Mouse (Mus musculus) liver, postnatal 0 days (tissue): ENCODE results near the gene Erbb4. TPM values are rescaled to one million over a fixed set of nuclear protein-coding genes. Genes with fewer than 3 reads are reported as not detected.
A peak's percentile ranks its signal among the peaks of the same experiment; 100 is the strongest.

Experiments used
- ATAC-seq: fragments of 200-750 bp; cut with Nextera tagmentation; 2 replicates; pipeline ENCODE4 v1.8.0; 2017; ENCODE audit warnings: mild to moderate bottlenecking, moderate library complexity
- DNase-seq: peaks from one replicate; pipeline ENCODE4 v3.0.0-alpha.2; 2016
- H3K27ac ChIP-seq: fragments of 300-500 bp; sonication (generic); 2 replicates; pipeline ENCODE4 v1.5.1; 2014; ENCODE audit warnings: antibody characterized with exemption, moderate library complexity, mild to moderate bottlenecking, low read depth
- H3K27me3 ChIP-seq: fragments of 300-500 bp; sonication (generic); 2 replicates; pipeline ENCODE4 v1.6.1; 2014; ENCODE audit warnings: low read length, control low read depth, mixed read lengths; ENCODE audit not compliant: insufficient read depth
- H3K36me3 ChIP-seq: fragments of 300-500 bp; sonication (generic); replicated peaks from 2 replicates; pipeline ENCODE4 v1.6.1; 2014; ENCODE audit warnings: mild to moderate bottlenecking, control low read depth, low read length, moderate library complexity, mixed read lengths; ENCODE audit not compliant: insufficient read depth
- H3K4me1 ChIP-seq: fragments of 300-500 bp; sonication (generic); 2 replicates; pipeline ENCODE4 v1.6.1; 2014; ENCODE audit warnings: antibody characterized with exemption, mild to moderate bottlenecking, control low read depth; ENCODE audit not compliant: insufficient read depth
- H3K4me2 ChIP-seq: fragments of 300-500 bp; sonication (generic); 2 replicates; pipeline ENCODE4 v1.6.1; 2014; ENCODE audit warnings: low read depth, mild to moderate bottlenecking, low read length, moderate library complexity, mixed read lengths
- H3K4me3 ChIP-seq: fragments of 300-500 bp; sonication (generic); 2 replicates; pipeline ENCODE4 v1.5.1; 2014; ENCODE audit warnings: low read depth, low read length
- H3K9ac ChIP-seq: fragments of 300-500 bp; sonication (generic); replicated peaks from 2 replicates; pipeline ENCODE4 v1.6.1; 2014; ENCODE audit warnings: mild to moderate bottlenecking, moderate library complexity
- H3K9me3 ChIP-seq: fragments of 300-500 bp; sonication (generic); 2 replicates; pipeline ENCODE4 v1.6.1; 2016; ENCODE audit warnings: mild to moderate bottlenecking, control low read depth, low read length, mixed read lengths
- CTCF ChIP-seq: sonication (generic); IDR thresholded peaks from 2 replicates; pipeline ENCODE4 v1.5.1; 2016; ENCODE audit warnings: antibody characterized with exemption, low read depth
- EP300 ChIP-seq: IDR thresholded peaks from 2 replicates; pipeline ENCODE4 v1.6.1; 2016; ENCODE audit warnings: antibody characterized with exemption, low read depth, mild to moderate bottlenecking
- WGBS: fragments of 180-500 bp; shearing (Covaris S2); extraction: QIAGEN DNeasy Blood & Tissue Kit; methylation state at CpG from one replicate; pipeline ENCODE4 v1.1.7; 2014; ENCODE audit not compliant: insufficient replicate concordance; 5-methylcytosine and 5-hydroxymethylcytosine counted together
- polyA plus RNA-seq: library from polyadenylated mRNA; unstranded; fragments of >200 nt; fragmentation: Nextera tagmentation; extraction: Ambion mirVana; gene quantifications from 2 replicates; pipeline ENCODE4 v1.2.1, GENCODE M21; 2015

The Erbb4 gene
- polyA plus RNA-seq, 1 experiment from 2014 or later: 0.06 TPM

DNA sequence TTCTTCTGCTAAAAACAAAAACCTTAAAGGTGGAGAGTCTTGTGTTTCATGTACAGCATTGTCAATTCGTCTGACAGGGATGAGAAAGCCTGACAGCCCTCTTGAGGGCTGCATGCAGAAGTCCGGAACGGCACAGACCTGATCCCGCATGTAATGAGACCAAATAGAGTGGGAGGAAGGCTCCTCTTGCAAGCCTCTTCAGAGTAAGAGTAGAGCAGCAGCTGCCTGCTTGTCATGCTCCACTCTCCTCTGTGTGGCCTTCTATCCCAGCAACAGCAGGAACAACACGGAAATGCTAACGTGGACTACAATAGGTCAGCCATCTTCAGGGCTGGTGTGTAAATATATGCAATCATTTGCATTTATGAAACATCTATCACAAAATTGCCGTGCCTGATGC lies 987.5 kb downstream of the Erbb4 start:
- Histone ChIP-seq H3K9ac (no peak overlapping the region), H3K27ac (no peak overlapping the region), H3K4me1 (no peaks in the 10 kb centered on the region), H3K36me3 (no peaks in the 10 kb centered on the region), H3K27me3 (no peaks in the 10 kb centered on the region), H3K4me2 (no peak overlapping the region), H3K9me3 (no peaks in the 10 kb centered on the region), H3K4me3 (no peak overlapping the region)
- WGBS: 70% methylated on average over 7 of the region's 7 CpGs
- no peak for DNase-seq
- TF ChIP-seq CTCF (no peak), EP300 (no peak)
- no peak for ATAC-seq

DNA sequence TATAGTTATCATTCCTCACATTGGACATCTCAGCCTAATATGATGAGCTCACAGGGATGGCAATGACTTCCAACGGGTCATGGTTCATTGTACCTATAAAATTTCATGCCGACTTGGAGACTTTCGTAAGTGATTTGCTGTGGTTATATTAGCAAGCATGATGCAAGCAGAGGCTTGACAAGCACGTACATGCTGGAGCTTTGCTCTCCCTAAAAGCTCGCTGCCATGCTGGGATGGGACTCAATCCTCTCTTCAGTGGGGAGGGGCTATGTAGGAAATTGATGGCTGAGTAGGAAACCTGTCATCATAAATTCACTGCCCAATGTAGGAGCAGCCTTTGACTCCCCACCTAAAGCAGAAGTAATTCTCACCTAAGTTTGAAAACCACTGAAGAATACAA lies 992.1 kb downstream of the Erbb4 start:
- H3K9ac ChIP-seq: no peak overlapping the region
- H3K4me1 ChIP-seq: no peaks in the 10 kb centered on the region
- no peak overlapping the region for H3K4me2 ChIP-seq
- H3K27ac ChIP-seq: no peak overlapping the region
- TF ChIP-seq EP300 (no peak), CTCF (no peak)
- WGBS: 77% methylated on average over 5 of the region's 5 CpGs
- H3K4me3 ChIP-seq: no peak overlapping the region
- H3K27me3 ChIP-seq: no peaks in the 10 kb centered on the region
- H3K36me3 ChIP-seq: no peaks in the 10 kb centered on the region
- ATAC-seq (no peak), DNase-seq (no peak)
- no peaks in the 10 kb centered on the region for H3K9me3 ChIP-seq

DNA sequence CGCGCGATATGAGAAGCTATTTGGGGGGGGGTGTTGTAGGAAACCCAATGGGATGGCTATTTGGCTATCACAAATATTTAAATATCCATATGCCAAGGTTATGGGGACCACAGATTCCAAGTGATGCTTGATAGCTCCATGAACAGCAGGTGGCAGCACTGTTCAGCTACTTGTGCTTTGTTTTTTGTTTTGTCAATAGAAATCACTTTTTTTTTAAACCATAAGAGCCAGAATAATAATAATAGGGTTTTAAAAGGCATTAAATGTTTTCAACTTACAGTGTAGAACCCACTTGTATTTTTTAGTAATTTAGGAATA lies 1001.4 kb downstream of the Erbb4 start:
- peak; percentile 13 for DNase-seq
- no peak for ATAC-seq
- 74% methylated on average over 3 of the region's 3 CpGs for whole genome bisulfite sequencing

DNA sequence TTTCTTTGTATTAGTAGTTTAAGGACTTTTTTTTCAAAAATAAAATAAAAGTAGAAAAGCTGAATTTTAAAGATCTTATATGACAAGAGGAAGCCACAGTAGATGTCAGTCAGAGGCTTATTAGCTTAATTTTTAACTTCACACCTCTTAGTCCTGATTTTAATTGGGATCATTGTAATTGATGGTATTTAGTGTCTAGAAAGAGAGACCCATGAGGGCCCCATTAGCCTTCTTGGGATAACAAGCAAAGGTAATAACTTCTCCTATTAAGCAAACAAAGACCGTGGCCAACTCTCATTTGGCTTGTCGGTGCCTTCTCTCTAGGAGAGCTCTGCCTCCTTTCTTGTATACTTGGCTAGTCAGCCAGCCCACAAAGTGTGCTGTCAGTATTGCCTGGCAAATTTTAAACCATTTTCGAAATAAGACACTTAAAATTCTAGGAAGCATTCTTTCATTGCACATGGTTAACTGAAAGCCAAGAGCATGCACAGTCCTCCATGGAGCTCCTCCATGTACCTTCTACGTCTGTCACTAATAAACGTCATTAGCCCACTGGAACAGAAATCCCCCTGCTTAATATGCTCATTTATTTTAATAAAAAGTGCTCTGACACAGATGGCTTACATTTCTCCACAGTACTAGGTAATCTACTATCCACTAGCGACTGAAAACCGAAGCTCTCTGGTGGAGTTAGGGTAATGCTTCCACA lies 1001.9 kb downstream of the Erbb4 start:
- ATAC-seq: no peak
- no peak overlapping the region for H3K9ac ChIP-seq
- WGBS: 74% methylated on average over 7 of the region's 7 CpGs
- H3K9me3 ChIP-seq: no peaks in the 10 kb centered on the region
- DNase-seq: no peak
- H3K4me2 ChIP-seq: no peak overlapping the region
- TF ChIP-seq CTCF: no peak
- TF ChIP-seq EP300: no peak
- H3K4me3 ChIP-seq: no peak overlapping the region
- no peaks in the 10 kb centered on the region for H3K36me3 ChIP-seq
- H3K27ac ChIP-seq: no peak overlapping the region
- H3K27me3 ChIP-seq: no peaks in the 10 kb centered on the region
- no peaks in the 10 kb centered on the region for H3K4me1 ChIP-seq

More for the DNA sequence above, 1001.4 kb downstream of the Erbb4 start:
- Histone ChIP-seq H3K4me3 (no peak overlapping the region), H3K4me1 (no peaks in the 10 kb centered on the region), H3K27me3 (no peaks in the 10 kb centered on the region), H3K4me2 (no peak overlapping the region), H3K9ac (no peak overlapping the region), H3K36me3 (no peaks in the 10 kb centered on the region), H3K27ac (no peak overlapping the region), H3K9me3 (no peaks in the 10 kb centered on the region)
- peak; percentile 51 for TF ChIP-seq CTCF
- no peak for TF ChIP-seq EP300

DNA sequence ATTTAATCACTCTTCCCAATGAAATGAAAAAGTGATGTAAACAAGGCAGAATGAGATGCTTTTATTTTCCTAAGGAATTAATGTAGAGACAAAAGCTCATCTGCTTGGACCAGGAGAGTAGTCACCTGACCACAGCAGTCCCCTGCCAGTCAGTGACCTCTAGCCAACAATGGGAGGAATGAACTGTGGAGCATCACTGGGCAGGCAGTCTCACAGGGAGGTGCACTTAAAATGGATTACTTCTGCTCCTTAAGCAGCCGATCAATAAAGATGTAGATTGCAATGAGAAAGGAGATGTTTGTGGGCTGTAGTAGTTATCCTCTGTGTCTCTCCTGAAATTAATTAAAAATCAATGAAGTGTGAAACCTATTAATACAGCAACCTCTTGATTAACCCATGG lies 1018.2 kb downstream of the Erbb4 start:
- H3K27ac ChIP-seq: no peak overlapping the region
- no peaks in the 10 kb centered on the region for H3K9me3 ChIP-seq
- no peak overlapping the region for H3K4me2 ChIP-seq
- DNase-seq (no peak), ATAC-seq (no peak)
- 85% methylated on average over 1 of the region's 1 CpGs for WGBS
- TF ChIP-seq EP300 (no peak), CTCF (no peak)
- no peaks in the 10 kb centered on the region for H3K4me1 ChIP-seq
- H3K27me3 ChIP-seq: no peaks in the 10 kb centered on the region
- no peak overlapping the region for H3K4me3 ChIP-seq
- no peaks in the 10 kb centered on the region for H3K36me3 ChIP-seq
- no peak overlapping the region for H3K9ac ChIP-seq

DNA sequence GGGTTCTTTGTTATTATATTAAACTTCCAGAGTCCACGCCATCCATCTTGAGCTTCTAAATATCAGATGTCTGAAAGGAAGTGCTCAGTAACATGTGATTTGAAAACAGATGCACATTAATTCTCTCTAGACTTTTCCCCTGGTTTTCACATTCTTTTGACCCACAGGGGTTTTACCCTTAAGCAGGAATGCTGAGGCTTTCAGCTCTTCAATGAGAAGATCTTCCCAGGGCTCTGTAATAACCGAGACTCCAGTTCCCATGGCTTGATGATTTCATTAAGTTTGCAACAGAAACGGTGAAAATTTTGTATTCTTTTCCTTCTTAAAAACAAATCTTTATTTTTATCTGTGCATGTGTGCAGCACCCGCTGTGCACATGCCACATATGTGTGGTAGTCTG lies 1051.4 kb downstream of the Erbb4 start:
- WGBS: 75% methylated on average over 4 of the region's 4 CpGs
- no peak for TF ChIP-seq CTCF
- TF ChIP-seq EP300: no peak
- no peaks in the 10 kb centered on the region for H3K9me3 ChIP-seq
- DNase-seq (no peak), ATAC-seq (no peak)
- no peak overlapping the region for H3K9ac ChIP-seq
- no peaks in the 10 kb centered on the region for H3K4me1 ChIP-seq
- H3K4me2 ChIP-seq: no peak overlapping the region
- no peaks in the 10 kb centered on the region for H3K27me3 ChIP-seq
- no peak overlapping the region for H3K27ac ChIP-seq
- H3K36me3 ChIP-seq: no peaks in the 10 kb centered on the region
- no peak overlapping the region for H3K4me3 ChIP-seq

DNA sequence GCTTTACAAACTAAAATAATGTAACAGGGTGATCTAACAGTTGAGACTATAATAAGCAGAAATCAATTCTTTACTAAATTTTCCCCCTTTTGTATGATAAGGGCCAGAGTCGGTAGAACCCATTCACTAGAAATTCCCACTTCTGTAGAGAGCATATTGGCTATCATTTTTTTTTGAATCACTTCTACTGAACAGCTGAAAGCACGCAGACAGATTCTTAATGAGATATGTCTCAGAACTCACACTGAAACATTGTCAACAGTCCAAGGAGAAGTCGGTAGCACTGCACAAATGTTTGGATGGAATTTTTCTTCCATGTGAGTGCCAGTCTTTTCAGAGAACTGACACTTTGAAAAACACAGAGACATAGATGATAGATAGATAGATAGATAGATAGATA lies 1053.1 kb downstream of the Erbb4 start:
- no peaks in the 10 kb centered on the region for H3K4me1 ChIP-seq
- H3K9me3 ChIP-seq: no peaks in the 10 kb centered on the region
- no peak overlapping the region for H3K9ac ChIP-seq
- ATAC-seq (no peak), DNase-seq (no peak)
- no peak overlapping the region for H3K27ac ChIP-seq
- no peaks in the 10 kb centered on the region for H3K36me3 ChIP-seq
- no peak for TF ChIP-seq CTCF
- no peak for TF ChIP-seq EP300
- H3K27me3 ChIP-seq: no peaks in the 10 kb centered on the region
- 69% methylated on average over 3 of the region's 3 CpGs for WGBS
- H3K4me2 ChIP-seq: no peak overlapping the region
- H3K4me3 ChIP-seq: no peak overlapping the region
